ENCODE assay signal across 21 mouse cellular contexts in the genomic region with DNA sequence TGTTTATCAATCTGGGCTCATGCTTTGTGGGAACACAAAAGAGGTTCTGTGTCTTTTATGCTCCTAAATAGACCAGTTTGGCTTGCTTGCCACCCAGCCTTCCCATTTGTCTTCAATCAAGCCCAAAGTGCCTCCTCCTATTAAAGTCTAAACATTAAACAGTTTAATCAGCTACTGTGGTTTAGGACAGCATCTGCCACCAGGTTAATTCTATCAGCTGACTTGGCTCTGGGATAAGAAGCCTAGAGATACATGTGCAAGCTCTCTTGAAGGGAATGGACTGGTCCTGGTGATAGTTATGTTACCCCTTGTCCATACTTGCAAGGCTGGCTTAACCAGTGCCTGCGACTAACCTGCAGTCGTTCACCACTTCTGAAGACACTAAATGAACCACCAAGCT. TPM values are rescaled to one million over a fixed set of nuclear protein-coding genes. Genes with fewer than 3 reads are reported as not detected.
"Had no signal": no experiment of that assay in that cellular context is flagged by ENCODE, and none has a peak within 500 bp of the region (broad histone marks: within the 10 kb centered on the region; RNA-seq: fewer than 3 reads in every experiment).

No protein-coding gene starts in this region.

- DNase-seq: kidney, adult 11 months; liver, postnatal 0 days; lung, embryonic 14.5 days; retina, postnatal 1 day; right cerebral cortex, postnatal 4 days; thymus, adult 2 months; thymus, postnatal 14 days; thymus, postnatal 4 days had no signal

- H3K27me3 ChIP-seq: limb, embryonic 12.5 days; limb, embryonic 15.5 days; midbrain, embryonic 12.5 days; midbrain, embryonic 15.5 days; neural tube, embryonic 12.5 days; neural tube, embryonic 15.5 days had no signal

- H3K9me3 ChIP-seq: limb, embryonic 12.5 days; limb, embryonic 15.5 days; midbrain, embryonic 12.5 days; midbrain, embryonic 15.5 days; neural tube, embryonic 12.5 days; neural tube, embryonic 15.5 days had no signal

- H3K36me3 ChIP-seq: midbrain, embryonic 12.5 days had no signal

- H3K4me1 ChIP-seq: limb, embryonic 12.5 days; limb, embryonic 15.5 days; midbrain, embryonic 12.5 days; midbrain, embryonic 15.5 days; neural tube, embryonic 12.5 days had no signal

- H3K4me3 ChIP-seq: limb, embryonic 12.5 days; limb, embryonic 15.5 days; midbrain, embryonic 12.5 days; midbrain, embryonic 15.5 days; neural tube, embryonic 12.5 days; neural tube, embryonic 15.5 days had no signal

- H3K27ac ChIP-seq: limb, embryonic 12.5 days; limb, embryonic 15.5 days; liver, embryonic 14.5 days; macrophage; midbrain, embryonic 12.5 days; midbrain, embryonic 15.5 days; neural tube, embryonic 12.5 days; neural tube, embryonic 15.5 days; stomach, postnatal 0 days had no signal

RNA-seq across cellular contexts. Expression of a gene that starts 38.8 kb away (rescaled TPM):
- total RNA-seq: layer of hippocampus, postnatal 10 days had no signal
- polyA plus RNA-seq: inflammation-experienced regulatory T-cells, adult 6 months; large intestine, adult 2 months; liver, embryonic 11.5 days; liver, postnatal 0 days; macrophage; midbrain, embryonic 12.5 days; midbrain, embryonic 15.5 days; neural tube, embryonic 12.5 days had no signal
